Mouse (Mus musculus) erythroblast, embryonic 14.5 days (primary cell): ENCODE measurements around the gene Hnrnph2.

ENCODE experiments used
- GATA1 ChIP-seq: IDR thresholded peaks from 2 replicates; pipeline ENCODE4 v1.6.1; 2012; ENCODE audit warnings: low read length, inconsistent platforms, mixed read lengths
- TAL1 ChIP-seq: IDR thresholded peaks from 3 replicates; pipeline ENCODE4 v1.6.1; 2012; ENCODE audit warnings: low read length, inconsistent platforms, mixed read lengths

DNA sequence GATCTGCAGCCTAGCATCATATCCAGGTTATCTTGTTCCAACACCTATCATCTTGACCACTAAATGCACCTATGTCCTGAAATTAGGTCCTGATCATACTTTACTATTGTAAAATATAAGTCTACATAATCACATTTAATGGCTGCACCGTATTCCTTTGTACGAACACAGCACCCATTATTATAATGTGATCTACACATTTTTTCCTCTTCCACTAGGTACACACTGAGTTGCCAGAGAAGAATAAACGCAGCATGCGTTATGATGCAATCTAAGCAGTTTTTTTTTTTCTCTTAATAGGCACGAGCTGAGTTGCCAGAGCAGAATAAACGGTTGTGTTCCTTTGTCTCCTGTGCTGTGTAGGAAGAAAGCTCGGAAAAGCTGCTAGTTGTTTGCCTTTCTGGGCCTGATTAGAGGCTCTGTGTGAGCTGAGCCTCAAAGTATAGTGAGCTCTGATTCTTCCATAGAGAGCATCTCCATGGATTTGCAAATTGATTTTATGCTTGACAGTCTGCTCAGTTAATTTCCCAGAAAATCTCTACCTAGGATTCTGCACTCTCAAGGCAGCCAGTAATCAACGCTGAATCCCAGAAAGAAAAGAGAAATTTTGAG, 19.4 kb downstream of the Hnrnph2 start:
- no peak for TF ChIP-seq TAL1
- TF ChIP-seq GATA1, result no peak
